Mouse (Mus musculus): ENCODE measurements around the gene Olfr99.
"Not testable (repeated sequence)": the region's sequence is repeated elsewhere in the genome, so short reads cannot be mapped to it uniquely, and the experiment has no call there.

DNA sequence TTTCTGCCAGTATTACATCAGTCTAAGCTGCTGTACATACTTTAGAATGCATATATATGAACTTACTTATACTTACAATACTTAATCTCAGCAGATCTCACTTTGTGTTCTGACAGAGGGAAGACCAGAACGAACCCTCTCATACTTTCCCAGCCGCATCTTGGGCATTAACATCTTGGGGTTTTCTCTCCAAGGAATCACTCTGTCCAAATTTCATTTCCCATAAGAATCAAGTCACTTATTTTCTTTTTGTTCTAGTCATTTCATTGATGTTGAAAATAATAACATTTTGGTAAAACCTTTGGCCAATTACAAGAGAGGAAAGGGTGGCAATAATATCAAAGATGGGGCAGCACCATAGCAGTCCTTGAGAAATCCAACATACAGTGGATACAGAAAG, 46.0 kb downstream of the Olfr99 start, which contains the start of gene Olfr97:
- not testable (repeated sequence) for TF ChIP-seq GABPA (IDR thresholded peaks at IDR 0.05; ENCODE audit: insufficient replicate concordance, low read depth, low read length); E2F4 (IDR thresholded peaks at IDR 0.05; ENCODE audit: insufficient replicate concordance, low read depth, low read length); ZMIZ1 (IDR thresholded peaks at IDR 0.05; ENCODE audit: low read depth, low read length); USF2 (conservative IDR thresholded peaks at IDR 0.05; ENCODE audit: low read depth, low read length); CTCF (conservative IDR thresholded peaks at IDR 0.05 in 1 of 2, IDR thresholded peaks at IDR 0.05 in 1 of 2; ENCODE audit: low read depth in 2 of 2, low read length in 2 of 2); POLR2A (IDR thresholded peaks at IDR 0.05; ENCODE audit: low read depth, low read length)
